Mouse (Mus musculus) kidney, adult 2 months (tissue): ENCODE results near the gene Fsd2. TPM values are rescaled to one million over a fixed set of nuclear protein-coding genes. Genes with fewer than 3 reads are reported as not detected.
A peak's percentile ranks its signal among the peaks of the same experiment; 100 is the strongest.

Source experiments
- DNase-seq: peaks from one replicate; pipeline ENCODE4 v3.0.0; 2021
- H3K27ac ChIP-seq: fragments of 200-500 bp; 2 replicates; pipeline ENCODE4 v1.5.1; 2012; ENCODE audit warnings: low read depth, low read length, control low read depth, inconsistent platforms; ENCODE audit not compliant: insufficient read depth
- H3K27me3 ChIP-seq: fragments of 200-500 bp; replicated peaks from 2 replicates; pipeline ENCODE4 v1.6.1; 2012; ENCODE audit warnings: mild to moderate bottlenecking, moderate library complexity, low read length, inconsistent platforms; ENCODE audit not compliant: control insufficient read depth, insufficient read depth
- H3K36me3 ChIP-seq: fragments of 200-500 bp; 2 replicates; pipeline ENCODE4 v1.6.1; 2012; ENCODE audit warnings: mild to moderate bottlenecking, moderate library complexity, low read length, inconsistent platforms; ENCODE audit not compliant: control insufficient read depth, insufficient read depth
- H3K4me1 ChIP-seq: fragments of 200-500 bp; 2 replicates; pipeline ENCODE4 v1.6.1; 2011; ENCODE audit warnings: low read length; ENCODE audit not compliant: control insufficient read depth, insufficient read depth
- H3K4me3 ChIP-seq: fragments of 200-500 bp; 2 replicates; pipeline ENCODE4 v1.5.1; 2011; ENCODE audit warnings: mild to moderate bottlenecking, low read depth, low read length, control low read depth; ENCODE audit not compliant: insufficient read depth
- CTCF ChIP-seq: fragments of 200-500 bp; conservative IDR thresholded peaks from 2 replicates; pipeline ENCODE4 v1.5.1; 2011; ENCODE audit warnings: low read depth, mild to moderate bottlenecking, control low read depth, low read length, moderate library complexity, mixed read lengths; ENCODE audit not compliant: insufficient read depth, insufficient read length
- POLR2A ChIP-seq: fragments of 200-500 bp; IDR thresholded peaks from one replicate; pipeline ENCODE4 v1.6.1; 2011; ENCODE audit warnings: low read depth, low read length, control low read depth
- WGBS: fragments of 180-500 bp; shearing (Covaris S2); methylation state at CpG from one replicate; pipeline ENCODE4 v1.1.7; 2018; 5-methylcytosine and 5-hydroxymethylcytosine counted together
- polyA plus RNA-seq: library from polyadenylated mRNA; depleted of rRNA; stranded (reverse); fragments of >200 nt; gene quantifications from 2 replicates; pipeline ENCODE4 v1.2.3, GENCODE M21; 2012

Gene Fsd2
- polyA plus RNA-seq, 1 experiment, result 0.66 TPM

DNA sequence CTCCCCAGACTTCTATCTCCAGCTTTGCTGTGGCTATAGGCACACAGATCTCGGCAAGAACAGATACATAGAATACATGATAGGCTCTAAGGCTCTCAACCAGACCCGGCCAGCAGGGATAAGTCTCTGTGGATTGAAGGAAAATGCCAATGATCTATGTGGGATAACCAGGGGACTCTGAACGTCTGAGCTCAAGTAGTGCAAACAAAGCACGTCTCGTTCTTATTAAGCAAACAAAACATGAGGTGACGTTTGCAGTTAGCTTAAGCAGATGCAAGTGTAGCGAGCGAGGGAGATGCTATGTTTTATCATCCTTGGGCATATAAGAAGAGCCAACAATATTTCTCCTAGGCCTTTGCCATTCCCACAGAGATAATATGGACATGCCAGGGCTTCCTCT, 23.8 kb downstream of the Fsd2 start:
- Histone ChIP-seq H3K4me1 (no peaks in the 10 kb centered on the region), H3K36me3 (no peaks in the 10 kb centered on the region), H3K27me3 (no peaks in the 10 kb centered on the region), H3K4me3 (no peak overlapping the region), H3K27ac (no peak overlapping the region)
- DNase-seq, result no peak
- 79% methylated on average over 8 of the region's 8 CpGs for WGBS
- TF ChIP-seq CTCF, result no peak
- TF ChIP-seq POLR2A, result no peak

DNA sequence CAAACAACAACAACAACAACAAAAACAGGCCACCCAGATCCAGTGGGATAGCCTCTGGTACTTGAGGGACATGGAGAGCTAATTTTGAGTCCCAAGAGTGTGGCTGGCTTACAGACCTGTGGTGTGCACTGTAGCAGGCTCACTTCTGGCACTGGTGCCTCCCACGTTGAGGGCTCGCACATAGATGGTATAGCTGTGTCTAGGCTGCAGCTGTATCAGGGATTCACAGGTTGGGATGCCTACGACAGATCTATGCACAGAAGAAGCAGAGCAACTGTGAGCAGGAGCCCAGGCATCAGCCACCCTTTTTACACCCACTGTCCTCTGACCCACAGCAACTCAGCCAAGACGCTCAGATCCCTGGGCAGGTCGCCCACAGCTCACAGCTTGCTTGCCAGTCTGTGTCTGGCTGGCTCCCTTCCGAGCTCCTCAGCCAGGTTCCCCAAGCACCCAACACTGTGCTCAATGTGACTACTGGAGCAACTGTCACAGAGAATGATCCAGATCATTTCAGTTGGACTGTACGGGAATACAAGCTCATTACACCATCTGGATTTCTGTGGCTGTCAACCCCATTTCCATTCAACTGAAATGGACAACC, 24.7 kb downstream of the Fsd2 start:
- TF ChIP-seq CTCF (no peak), POLR2A (no peak)
- 68% methylated on average over 7 of the region's 7 CpGs for WGBS
- peak; percentile 86 for DNase-seq
- no peaks in the 10 kb centered on the region for H3K27me3 ChIP-seq
- H3K27ac ChIP-seq, result no peak overlapping the region
- H3K4me1 ChIP-seq, result no peaks in the 10 kb centered on the region
- no peaks in the 10 kb centered on the region for H3K36me3 ChIP-seq
- H3K4me3 ChIP-seq, result no peak overlapping the region

GRCm38 (mm10) chr7:81540999-81541398, 25.7 kb downstream of the Fsd2 start:
- WGBS, result 39% methylated on average over 1 of the region's 1 CpGs

DNA sequence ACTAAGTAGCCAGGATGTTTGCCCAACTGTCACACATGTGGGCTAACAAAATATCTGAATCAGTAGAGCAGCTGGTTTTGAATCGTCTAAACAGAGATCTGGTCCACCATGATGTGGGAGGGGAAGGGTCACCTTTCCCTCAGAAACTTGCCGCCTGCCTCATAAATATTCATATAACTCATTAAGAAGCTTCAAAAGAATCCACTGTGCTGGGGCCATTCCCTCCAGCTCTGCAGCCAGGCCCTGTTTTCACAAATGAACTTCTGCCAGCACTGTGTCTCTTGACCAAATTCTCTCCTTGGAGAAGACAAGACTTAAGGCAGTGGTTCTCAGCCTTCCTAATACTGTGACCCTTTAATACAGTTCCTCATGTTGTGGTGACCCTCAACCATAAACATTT, 27.2 kb downstream of the Fsd2 start:
- Histone ChIP-seq H3K4me3 (no peak overlapping the region), H3K36me3 (no peaks in the 10 kb centered on the region), H3K4me1 (no peaks in the 10 kb centered on the region), H3K27me3 (no peaks in the 10 kb centered on the region), H3K27ac (no peak overlapping the region)
- TF ChIP-seq POLR2A (no peak), CTCF (no peak)
- WGBS, result 17% methylated on average over 2 of the region's 2 CpGs
- no peak for DNase-seq

More at GRCm38 (mm10) chr7:81540999-81541398, 25.7 kb downstream of the Fsd2 start:
- H3K27ac ChIP-seq, result no peak overlapping the region
- H3K4me3 ChIP-seq, result no peak overlapping the region
- no peaks in the 10 kb centered on the region for H3K27me3 ChIP-seq
- H3K36me3 ChIP-seq, result no peaks in the 10 kb centered on the region
- peak; percentile 28 for DNase-seq
- no peaks in the 10 kb centered on the region for H3K4me1 ChIP-seq
- TF ChIP-seq CTCF (no peak), POLR2A (no peak)

- WGBS, result 83% methylated on average over 2 of the region's 2 CpGs
- TF ChIP-seq CTCF (no peak), POLR2A (no peak)
- Histone ChIP-seq H3K4me3 (no peak overlapping the region), H3K27me3 (no peaks in the 10 kb centered on the region), H3K36me3 (no peaks in the 10 kb centered on the region; the same call in 1 of the 2 replicates), H3K4me1 (no peaks in the 10 kb centered on the region), H3K27ac (no peak overlapping the region)
- no peak for DNase-seq
Observed at GRCm38 (mm10) chr7:81538070-81538675, 28.6 kb downstream of the Fsd2 start.

GRCm38 (mm10) chr7:81536478-81536877, 30.3 kb downstream of the Fsd2 start:
- no peak for DNase-seq
- WGBS, result 93% methylated on average over 4 of the region's 4 CpGs
- Histone ChIP-seq H3K4me1 (no peaks in the 10 kb centered on the region), H3K27ac (no peak overlapping the region), H3K27me3 (no peaks in the 10 kb centered on the region), H3K4me3 (no peak overlapping the region), H3K36me3 (peaks cover 2% of the 10 kb centered on the region; the same call in 1 of the 2 replicates)
- TF ChIP-seq CTCF, result no peak
- no peak for TF ChIP-seq POLR2A

- H3K36me3 ChIP-seq, result peaks cover 2% of the 10 kb centered on the region
- TF ChIP-seq CTCF (no peak), POLR2A (no peak)
- no peak for DNase-seq
- H3K27ac ChIP-seq, result no peak overlapping the region
- H3K27me3 ChIP-seq, result no peaks in the 10 kb centered on the region
- H3K4me1 ChIP-seq, result no peaks in the 10 kb centered on the region
- WGBS, result 74% methylated on average over 1 of the region's 1 CpGs
- no peak overlapping the region for H3K4me3 ChIP-seq
Observed at GRCm38 (mm10) chr7:81531462-81531861, 35.3 kb downstream of the Fsd2 start.

DNA sequence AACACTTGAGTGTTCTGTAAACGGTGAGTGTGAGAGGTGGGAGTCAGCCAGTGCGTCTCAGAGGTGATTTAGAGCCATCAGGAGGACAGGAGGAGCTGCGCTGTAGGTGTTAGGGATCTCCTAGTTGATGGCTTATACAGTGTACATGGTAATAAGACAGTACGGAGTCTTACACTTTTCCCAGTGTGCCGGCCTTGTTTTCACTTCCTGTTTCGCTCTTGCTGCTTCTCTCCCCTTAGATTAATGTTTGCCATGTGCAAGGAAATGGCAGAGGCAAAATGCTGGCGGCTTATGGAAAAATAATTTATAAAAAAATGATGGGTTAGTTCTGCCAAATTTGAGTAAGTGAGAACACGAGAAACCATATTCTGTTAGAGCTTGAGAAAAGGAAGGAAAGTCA, 37.8 kb downstream of the Fsd2 start:
- no peak for DNase-seq
- WGBS, result 70% methylated on average over 8 of the region's 8 CpGs
- H3K36me3 ChIP-seq, result peaks cover 2% of the 10 kb centered on the region

More for the DNA sequence above, 37.8 kb downstream of the Fsd2 start:
- TF ChIP-seq CTCF, result no peak
- TF ChIP-seq POLR2A, result no peak
- Histone ChIP-seq H3K4me3 (no peak overlapping the region), H3K27ac (no peak overlapping the region), H3K27me3 (no peaks in the 10 kb centered on the region), H3K4me1 (peaks cover 8% of the 10 kb centered on the region; the same call in 1 of the 2 replicates)
